Mouse (Mus musculus) forebrain, embryonic 14.5 days (tissue): ENCODE data around the gene Gm11020. TPM values are rescaled to one million over a fixed set of nuclear protein-coding genes. Genes with fewer than 3 reads are reported as not detected.
"Not testable (repeated sequence)": the region's sequence is repeated elsewhere in the genome, so short reads cannot be mapped to it uniquely, and the experiment has no call there.

Experiments
- ATAC-seq: fragments of 200-750 bp; cut with Nextera tagmentation; 2 replicates; pipeline ENCODE4 v1.8.0; 2017; ENCODE audit warnings: mild to moderate bottlenecking, moderate library complexity
- DNase-seq: peaks from one replicate; pipeline ENCODE4 v3.0.0-alpha.2; 2015; ENCODE audit warnings: low spot score
- H3K27ac ChIP-seq: fragments of 300-500 bp; sonication (generic); 2 replicates; pipeline ENCODE4 v1.5.1; 2014; ENCODE audit warnings: low read depth, mild to moderate bottlenecking, control low read depth, low read length, moderate library complexity
- H3K27me3 ChIP-seq: fragments of 300-500 bp; sonication (generic); replicated peaks from 2 replicates; pipeline ENCODE4 v1.6.1; 2014; ENCODE audit warnings: low read length, control low read depth, mixed read lengths; ENCODE audit not compliant: control insufficient read depth, insufficient read depth
- H3K36me3 ChIP-seq: fragments of 300-500 bp; sonication (generic); 2 replicates; pipeline ENCODE4 v1.6.1; 2014; ENCODE audit warnings: low read length, control low read depth; ENCODE audit not compliant: control insufficient read depth, insufficient read depth
- H3K4me1 ChIP-seq: fragments of 300-500 bp; sonication (generic); 2 replicates; pipeline ENCODE4 v1.6.1; 2014; ENCODE audit warnings: antibody characterized with exemption, low read length, control low read depth; ENCODE audit not compliant: control insufficient read depth, insufficient read depth
- H3K4me2 ChIP-seq: fragments of 300-500 bp; sonication (generic); 2 replicates; pipeline ENCODE4 v1.6.1; 2014; ENCODE audit warnings: mild to moderate bottlenecking, control low read depth, low read length
- H3K4me3 ChIP-seq: fragments of 300-500 bp; sonication (generic); 2 replicates; pipeline ENCODE4 v1.5.1; 2014; ENCODE audit warnings: low read depth, low read length, control low read depth
- H3K9ac ChIP-seq: fragments of 300-500 bp; sonication (generic); 2 replicates; pipeline ENCODE4 v1.6.1; 2014; ENCODE audit warnings: mild to moderate bottlenecking, low read length, control low read depth, moderate library complexity
- H3K9me3 ChIP-seq: fragments of 300-500 bp; sonication (generic); replicated peaks from 2 replicates; pipeline ENCODE4 v1.6.1; 2016; ENCODE audit warnings: low read length, control low read depth, mixed read lengths; ENCODE audit not compliant: control insufficient read depth
- WGBS: fragments of 180-500 bp; shearing (Covaris S2); extraction: QIAGEN DNeasy Blood & Tissue Kit; methylation state at CpG from one replicate; pipeline ENCODE4 v1.1.7; 2014; 5-methylcytosine and 5-hydroxymethylcytosine counted together
- polyA plus RNA-seq: library from polyadenylated mRNA; unstranded; fragments of >200 nt; fragmentation: Nextera tagmentation; extraction: Ambion mirVana; gene quantifications from 2 replicates; pipeline ENCODE4 v1.2.1, GENCODE M21; 2014

The Gm11020 gene
- not detected in 2 replicates for polyA plus RNA-seq

- 88% methylated on average over 8 of the region's 11 CpGs for WGBS
- not testable (repeated sequence) for H3K4me1 ChIP-seq, ATAC-seq
Measured at GRCm38 (mm10) chr8:104321267-104321666, at the start of gene Gm11020. Gm11020 (plus strand) TSS chr8:104321567.

GRCm38 (mm10) chr8:104293081-104293480 lies 28.3 kb upstream of the Gm11020 start, which contains the start of gene Cmtm2a:
Cmtm2a (minus strand) TSS chr8:104293181.
- not testable (repeated sequence) for DNase-seq, H3K27ac ChIP-seq, H3K27me3 ChIP-seq, H3K4me2 ChIP-seq, H3K4me1 ChIP-seq, ATAC-seq, H3K9me3 ChIP-seq, H3K9ac ChIP-seq, H3K4me3 ChIP-seq, H3K36me3 ChIP-seq
- 95% methylated on average over 12 of the region's 12 CpGs for WGBS

More at GRCm38 (mm10) chr8:104321267-104321666, at the start of gene Gm11020:
- H3K36me3 ChIP-seq, H3K4me2 ChIP-seq, H3K9me3 ChIP-seq, H3K27me3 ChIP-seq, DNase-seq, H3K9ac ChIP-seq, H3K27ac ChIP-seq, H3K4me3 ChIP-seq: not testable (repeated sequence)

- Histone ChIP-seq H3K27me3 (no peaks in the 10 kb centered on the region), H3K4me2 (no peak overlapping the region), H3K36me3 (no peaks in the 10 kb centered on the region), H3K9me3 (no peaks in the 10 kb centered on the region), H3K27ac (no peak overlapping the region), H3K4me1 (no peaks in the 10 kb centered on the region), H3K4me3 (no peak overlapping the region), H3K9ac (no peak overlapping the region)
- WGBS, result 86% methylated on average over 1 of the region's 1 CpGs
- DNase-seq (no peak), ATAC-seq (no peak)
Measured at GRCm38 (mm10) chr8:104294396-104294795, 27.0 kb upstream of the Gm11020 start.

- H3K36me3 ChIP-seq, H3K9me3 ChIP-seq, H3K9ac ChIP-seq, H3K4me2 ChIP-seq, H3K4me1 ChIP-seq, H3K27ac ChIP-seq, H3K27me3 ChIP-seq, H3K4me3 ChIP-seq: not testable (repeated sequence)
- ATAC-seq (peak; percentile 94), DNase-seq (peak; percentile 76)
- 5% methylated on average over 3 of the region's 3 CpGs for WGBS
Measured at GRCm38 (mm10) chr8:104301577-104301976, 19.8 kb upstream of the Gm11020 start.

- not testable (repeated sequence) for H3K4me1 ChIP-seq, H3K9me3 ChIP-seq, H3K27ac ChIP-seq, H3K9ac ChIP-seq, H3K4me3 ChIP-seq, ATAC-seq, H3K36me3 ChIP-seq, H3K27me3 ChIP-seq, H3K4me2 ChIP-seq, DNase-seq
- 95% methylated on average over 4 of the region's 4 CpGs for WGBS
Measured at GRCm38 (mm10) chr8:104302536-104302935, 18.8 kb upstream of the Gm11020 start.

GRCm38 (mm10) chr8:104304962-104305361 lies 16.4 kb upstream of the Gm11020 start:
- no peaks in the 10 kb centered on the region for H3K9me3 ChIP-seq
- H3K27ac ChIP-seq, result no peak overlapping the region
- no peak overlapping the region for H3K4me3 ChIP-seq
- 90% methylated on average over 11 of the region's 11 CpGs for WGBS
- no peaks in the 10 kb centered on the region for H3K36me3 ChIP-seq
- H3K9ac ChIP-seq, result no peak overlapping the region
- DNase-seq, result no peak
- no peak for ATAC-seq
- no peaks in the 10 kb centered on the region for H3K27me3 ChIP-seq
- H3K4me2 ChIP-seq, result no peak overlapping the region
- peaks cover 6% of the 10 kb centered on the region; the same call in 1 of the 2 replicates for H3K4me1 ChIP-seq

- not testable (repeated sequence) for H3K36me3 ChIP-seq, H3K27ac ChIP-seq, H3K9me3 ChIP-seq, H3K27me3 ChIP-seq, DNase-seq, H3K9ac ChIP-seq, H3K4me3 ChIP-seq, H3K4me1 ChIP-seq, H3K4me2 ChIP-seq, ATAC-seq
- 73% methylated on average over 6 of the region's 6 CpGs for WGBS
Measured at GRCm38 (mm10) chr8:104308341-104308740, 13.0 kb upstream of the Gm11020 start.

- not testable (repeated sequence) for DNase-seq, ATAC-seq
- WGBS, result 91% methylated on average over 34 of the region's 36 CpGs
Measured at GRCm38 (mm10) chr8:104309441-104310155, 11.8 kb upstream of the Gm11020 start, which contains the start of the genes Gm45711 and Cmtm1. Gm45711 (minus strand) TSS chr8:104310081. Cmtm1 (minus strand) TSS chr8:104310145.

GRCm38 (mm10) chr8:104312023-104312422 lies 9.3 kb upstream of the Gm11020 start:
- H3K4me3 ChIP-seq, H3K27me3 ChIP-seq, ATAC-seq, H3K9ac ChIP-seq, H3K27ac ChIP-seq, H3K36me3 ChIP-seq, DNase-seq, H3K4me2 ChIP-seq, H3K9me3 ChIP-seq, H3K4me1 ChIP-seq: not testable (repeated sequence)
- WGBS, result 88% methylated on average over 3 of the region's 3 CpGs

More at GRCm38 (mm10) chr8:104309441-104310155, 11.8 kb upstream of the Gm11020 start, which contains the start of the genes Gm45711 and Cmtm1:
- H3K4me1 ChIP-seq, H3K9ac ChIP-seq, H3K4me2 ChIP-seq, H3K27ac ChIP-seq, H3K4me3 ChIP-seq, H3K27me3 ChIP-seq, H3K36me3 ChIP-seq, H3K9me3 ChIP-seq: not testable (repeated sequence)
